Mouse (Mus musculus) G1E (cell line): ENCODE data around the gene Rpusd2. TPM values are rescaled to one million over a fixed set of nuclear protein-coding genes. Genes with fewer than 3 reads are reported as not detected.
"Not testable (repeated sequence)": the region's sequence is repeated elsewhere in the genome, so short reads cannot be mapped to it uniquely, and the experiment has no call there.

Experiments
- ATAC-seq: 2 replicates; pipeline ENCODE4 v1.8.0; 2016; ENCODE audit warnings: mild to moderate bottlenecking; ENCODE audit not compliant: insufficient number of reproducible peaks, poor library complexity, low FRiP score, severe bottlenecking; ENCODE audit errors: extremely low read depth
- DNase-seq: peaks from one replicate; pipeline ENCODE4 v3.0.0; 2012; ENCODE audit warnings: low spot score
- H3K27me3 ChIP-seq: 2 replicates; pipeline ENCODE4 v1.6.1; 2012; ENCODE audit warnings: mild to moderate bottlenecking, low read length, inconsistent platforms; ENCODE audit not compliant: insufficient read depth
- H3K36me3 ChIP-seq: replicated peaks from 2 replicates; pipeline ENCODE3; 2012; ENCODE audit warnings: mild to moderate bottlenecking, inconsistent platforms
- H3K4me1 ChIP-seq: 2 replicates; pipeline ENCODE4 v1.6.1; 2012; ENCODE audit warnings: low read depth, low read length, inconsistent platforms, mixed read lengths; ENCODE audit not compliant: insufficient read depth
- H3K4me3 ChIP-seq: 2 replicates; pipeline ENCODE4 v1.5.1; 2012; ENCODE audit warnings: low read depth, mild to moderate bottlenecking, inconsistent platforms, low read length, moderate library complexity, mixed read lengths
- H3K9me3 ChIP-seq: replicated peaks from 2 replicates; pipeline ENCODE4 v1.6.1; 2012; ENCODE audit warnings: inconsistent platforms
- CTCF ChIP-seq: IDR thresholded peaks from 2 replicates; pipeline ENCODE4 v1.5.1; 2012; ENCODE audit warnings: low read depth, low read length, inconsistent platforms, mixed read lengths
- GATA1 ChIP-seq: IDR thresholded peaks from 2 replicates; pipeline ENCODE4 v1.6.1; 2012; ENCODE audit warnings: borderline replicate concordance, low read length, inconsistent platforms, mixed read lengths
- GATA2 ChIP-seq: IDR thresholded peaks from 2 replicates; pipeline ENCODE4 v1.6.1; 2012; ENCODE audit warnings: low read depth, low read length, inconsistent platforms, borderline replicate concordance
- POLR2AphosphoS5 ChIP-seq: IDR thresholded peaks from 2 replicates; pipeline ENCODE4 v1.6.1; 2012; ENCODE audit warnings: low read depth, low read length, inconsistent platforms; ENCODE audit not compliant: insufficient replicate concordance
- TAL1 ChIP-seq: conservative IDR thresholded peaks from 2 replicates; pipeline ENCODE4 v1.6.1; 2012; ENCODE audit warnings: low read depth, low read length, inconsistent platforms, mixed read lengths
- polyA plus RNA-seq: library from polyadenylated mRNA; stranded (reverse); fragments of >175 nt; gene quantifications from 2 replicates; pipeline ENCODE4 v1.2.3, GENCODE M21; 2012
- total RNA-seq, 2 experiments: library from RNA; stranded (forward) in 1 of 2; stranded (reverse) in 1 of 2; fragments of 200-1000 nt in 1 of 2; fragments of >200 nt in 1 of 2; fragmentation: Nextera tagmentation in 1 of 2; gene quantifications; 2 replicates each; pipeline ENCODE4 v1.2.3; 2014 to 2017

Rpusd2 gene
- total and polyA plus RNA-seq, 3 experiments = 7.6 to 24.8 (median 18.5) TPM

- no peak for TF ChIP-seq POLR2AphosphoS5
- no peak for TF ChIP-seq GATA2
- no peak for TF ChIP-seq CTCF
- no peak for TF ChIP-seq TAL1
- TF ChIP-seq GATA1 = no peak
- ATAC-seq = no peak
- H3K27me3 ChIP-seq = peaks cover 15% of the 10 kb centered on the region
- no peaks in the 10 kb centered on the region for H3K9me3 ChIP-seq
- H3K4me1 ChIP-seq = no peaks in the 10 kb centered on the region; the same call in 1 of the 2 replicates
- DNase-seq = no peak
- no peaks in the 10 kb centered on the region for H3K36me3 ChIP-seq
- no peak overlapping the region for H3K4me3 ChIP-seq
Measured at GRCm38 (mm10) chr2:119006886-119007285, 27.7 kb upstream of the Rpusd2 start.

- ATAC-seq (no peak), DNase-seq (no peak)
- H3K36me3 ChIP-seq = no peaks in the 10 kb centered on the region
- no peaks in the 10 kb centered on the region; the same call in 1 of the 2 replicates for H3K4me1 ChIP-seq
- H3K4me3 ChIP-seq = no peak overlapping the region
- TF ChIP-seq GATA1 (no peak), POLR2AphosphoS5 (no peak), GATA2 (no peak), CTCF (no peak), TAL1 (no peak)
- peaks cover 10% of the 10 kb centered on the region for H3K27me3 ChIP-seq
- no peaks in the 10 kb centered on the region for H3K9me3 ChIP-seq
Measured at GRCm38 (mm10) chr2:119009376-119009775, 25.2 kb upstream of the Rpusd2 start.

- H3K36me3 ChIP-seq = peaks cover 26% of the 10 kb centered on the region
- H3K4me1 ChIP-seq = peaks cover 10% of the 10 kb centered on the region
- no peaks in the 10 kb centered on the region; the same call in 1 of the 2 replicates for H3K27me3 ChIP-seq
- peaks cover 9% of the 10 kb centered on the region for H3K9me3 ChIP-seq
- DNase-seq = no peak
- no peak for TF ChIP-seq GATA2
- no peak for TF ChIP-seq CTCF
- TF ChIP-seq POLR2AphosphoS5 = no peak
- no peak for TF ChIP-seq GATA1
- no peak for TF ChIP-seq TAL1
- ATAC-seq = no peak
- H3K4me3 ChIP-seq = no peak overlapping the region
Measured at GRCm38 (mm10) chr2:119014989-119015388, 19.6 kb upstream of the Rpusd2 start.

GRCm38 (mm10) chr2:119015604-119016180 lies 18.9 kb upstream of the Rpusd2 start:
- Histone ChIP-seq H3K4me3 (no peak overlapping the region; the same call in 1 of the 2 replicates), H3K36me3 (peaks cover 34% of the 10 kb centered on the region), H3K4me1 (peaks cover 10% of the 10 kb centered on the region), H3K9me3 (peaks cover 9% of the 10 kb centered on the region), H3K27me3 (no peaks in the 10 kb centered on the region; the same call in 1 of the 2 replicates)
- TF ChIP-seq TAL1 (no peak), POLR2AphosphoS5 (no peak), GATA2 (no peak), GATA1 (no peak), CTCF (no peak)
- ATAC-seq (peak; percentile 70), DNase-seq (peak; percentile 37)

- DNase-seq = not testable (repeated sequence)
Measured at GRCm38 (mm10) chr2:119016312-119016711, 18.3 kb upstream of the Rpusd2 start.

GRCm38 (mm10) chr2:119017647-119018046 lies 16.9 kb upstream of the Rpusd2 start:
- peaks cover 51% of the 10 kb centered on the region for H3K36me3 ChIP-seq
- H3K9me3 ChIP-seq = peaks cover 9% of the 10 kb centered on the region
- H3K4me3 ChIP-seq = no peak overlapping the region
- DNase-seq (no peak), ATAC-seq (no peak)
- H3K4me1 ChIP-seq = peaks cover 10% of the 10 kb centered on the region
- TF ChIP-seq GATA2 = no peak
- no peak for TF ChIP-seq POLR2AphosphoS5
- TF ChIP-seq CTCF = no peak
- TF ChIP-seq TAL1 = no peak
- no peak for TF ChIP-seq GATA1
- no peaks in the 10 kb centered on the region for H3K27me3 ChIP-seq

More at GRCm38 (mm10) chr2:119016312-119016711, 18.3 kb upstream of the Rpusd2 start:
- Histone ChIP-seq H3K4me1 (peaks cover 10% of the 10 kb centered on the region), H3K36me3 (peaks cover 40% of the 10 kb centered on the region)
- not testable (repeated sequence) for H3K27me3 ChIP-seq, H3K9me3 ChIP-seq, ATAC-seq, H3K4me3 ChIP-seq

- DNase-seq (no peak), ATAC-seq (no peak)
- Histone ChIP-seq H3K4me1 (peaks cover 15% of the 10 kb centered on the region), H3K36me3 (peaks cover 58% of the 10 kb centered on the region), H3K4me3 (no peak overlapping the region), H3K27me3 (no peaks in the 10 kb centered on the region), H3K9me3 (peaks cover 9% of the 10 kb centered on the region)
- TF ChIP-seq POLR2AphosphoS5 = no peak
Measured at GRCm38 (mm10) chr2:119018391-119019122, 16.0 kb upstream of the Rpusd2 start.
